Mouse (Mus musculus) c-Kit-positive CD71-positive TER-119-negative erythroid progenitor cells, embryonic 14.5 days (primary cell): ENCODE measurements at regions not wholly inside any gene's neighbourhood (a gene's known extent, or its start where the extent isn't known, plus 50 kb on each side); places are given as distances from the start of the nearest gene placed in this dataset.

Experiments
- DNase-seq: peaks from one replicate; pipeline ENCODE4 v3.0.0-alpha.2; 2013; ENCODE audit warnings: low read depth

DNA sequence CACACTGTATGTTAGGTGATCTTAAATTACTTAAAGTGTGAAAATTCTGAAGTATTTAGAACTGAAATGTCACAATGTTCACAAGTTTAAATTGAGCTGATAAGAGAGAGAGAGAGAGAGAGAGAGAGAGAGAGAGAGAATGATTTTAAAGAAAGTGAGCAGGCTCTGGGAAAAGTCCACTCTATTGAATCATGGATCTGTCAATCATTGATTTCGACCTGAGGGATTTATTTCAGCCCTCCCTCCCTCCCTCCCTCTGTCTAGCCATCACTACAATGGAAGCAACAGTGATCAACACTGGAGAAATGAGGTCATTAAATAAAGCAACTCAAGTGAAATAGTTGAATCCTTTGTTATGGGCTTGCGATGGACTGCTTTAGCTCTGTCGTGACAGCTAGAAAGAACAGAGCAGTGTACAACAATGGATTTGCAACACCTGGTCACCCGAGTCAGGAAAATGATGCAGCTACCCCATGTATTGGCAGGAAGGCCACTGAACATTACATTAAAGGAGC is 52.8 kb upstream of the Arid1b start:
- no peak for DNase-seq

DNA sequence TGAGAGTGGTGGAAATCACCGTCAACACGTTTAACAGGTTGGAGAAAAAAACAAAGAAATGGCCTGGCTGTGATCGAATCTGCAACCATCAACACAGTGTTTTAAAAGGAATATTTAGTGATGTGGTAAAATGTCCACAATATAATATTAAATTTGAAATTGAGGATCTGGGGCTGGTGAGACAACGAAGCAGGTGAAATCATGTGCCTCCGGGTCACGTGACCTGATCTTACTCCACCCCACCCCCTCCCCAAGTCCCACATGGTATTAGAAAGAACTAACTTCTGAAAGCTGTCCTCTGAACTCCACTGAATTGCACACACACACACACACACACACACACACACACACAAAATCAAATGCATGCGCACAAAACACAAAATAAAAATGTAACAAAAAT is 51.3 kb upstream of the Arid1b start:
- no peak for DNase-seq
